Mouse (Mus musculus) hindbrain, postnatal 0 days (tissue): Measurements from ENCODE around the gene Gm47996. TPM values are rescaled to one million over a fixed set of nuclear protein-coding genes. Genes with fewer than 3 reads are reported as not detected.
"Not testable (repeated sequence)": the region's sequence is repeated elsewhere in the genome, so short reads cannot be mapped to it uniquely, and the experiment has no call there.

ENCODE experiments used
- ATAC-seq: fragments of 200-750 bp; cut with Nextera tagmentation; 2 replicates; pipeline ENCODE4 v1.8.0; 2017; ENCODE audit warnings: mild to moderate bottlenecking, moderate TSS enrichment, moderate library complexity
- DNase-seq: peaks from one replicate; pipeline ENCODE4 v3.0.0-alpha.2; 2015; ENCODE audit warnings: low spot score
- H3K27ac ChIP-seq: fragments of 300-500 bp; sonication (generic); 2 replicates; pipeline ENCODE4 v1.5.1; 2014; ENCODE audit warnings: mild to moderate bottlenecking
- H3K27me3 ChIP-seq: fragments of 300-500 bp; sonication (generic); 2 replicates; pipeline ENCODE4 v1.6.1; 2014; ENCODE audit warnings: low read length, mixed read lengths; ENCODE audit not compliant: insufficient read depth
- H3K36me3 ChIP-seq: fragments of 300-500 bp; sonication (generic); 2 replicates; pipeline ENCODE4 v1.6.1; 2014; ENCODE audit warnings: low read length, mixed read lengths; ENCODE audit not compliant: insufficient read depth
- H3K4me1 ChIP-seq: fragments of 300-500 bp; sonication (generic); 2 replicates; pipeline ENCODE4 v1.6.1; 2014; ENCODE audit warnings: antibody characterized with exemption, low read length, mixed read lengths; ENCODE audit not compliant: insufficient read depth
- H3K4me2 ChIP-seq: fragments of 300-500 bp; sonication (generic); 2 replicates; pipeline ENCODE4 v1.6.1; 2014; ENCODE audit warnings: low read depth, mild to moderate bottlenecking, low read length, moderate library complexity, mixed read lengths
- H3K4me3 ChIP-seq: fragments of 300-500 bp; sonication (generic); 2 replicates; pipeline ENCODE4 v1.5.1; 2014; ENCODE audit warnings: low read length
- H3K9ac ChIP-seq: fragments of 300-500 bp; sonication (generic); replicated peaks from 2 replicates; pipeline ENCODE4 v1.6.1; 2014; ENCODE audit warnings: mild to moderate bottlenecking, low read length, moderate library complexity, mixed read lengths
- H3K9me3 ChIP-seq: fragments of 300-500 bp; sonication (generic); 2 replicates; pipeline ENCODE4 v1.6.1; 2016; ENCODE audit warnings: low read length, mixed read lengths
- CTCF ChIP-seq: IDR thresholded peaks from 2 replicates; pipeline ENCODE4 v1.5.1; 2016; ENCODE audit warnings: antibody characterized with exemption, control low read depth, low read depth
- WGBS: fragments of 180-500 bp; shearing (Covaris S2); extraction: QIAGEN DNeasy Blood & Tissue Kit; methylation state at CpG from one replicate; pipeline ENCODE4 v1.1.7; 2014; 5-methylcytosine and 5-hydroxymethylcytosine counted together
- polyA plus RNA-seq: library from polyadenylated mRNA; unstranded; fragments of >200 nt; fragmentation: Nextera tagmentation; extraction: Ambion mirVana; gene quantifications from 2 replicates; pipeline ENCODE4 v1.2.1, GENCODE M21; 2015
- total RNA-seq: library from RNA; depleted of rRNA; stranded (reverse); fragments of >200 nt; gene quantifications from 2 replicates; pipeline ENCODE4 v1.2.3, GENCODE M21; 2014; rRNA removed

Gm47996 gene
- total RNA-seq (not detected in 2 replicates), polyA plus RNA-seq (not detected in 2 replicates)

GRCm38 (mm10) chr1:151209824-151210355 lies at the start of gene Gm47996:
Gene Gm47996, plus strand, starts transcription at chr1:151210131.
- DNase-seq, H3K9me3 ChIP-seq, H3K27me3 ChIP-seq, ATAC-seq, H3K4me3 ChIP-seq, H3K4me1 ChIP-seq, H3K27ac ChIP-seq, H3K4me2 ChIP-seq, H3K9ac ChIP-seq, H3K36me3 ChIP-seq: not testable (repeated sequence)
- 94% methylated on average over 4 of the region's 8 CpGs for WGBS

- H3K9me3 ChIP-seq: no peaks in the 10 kb centered on the region
Observed at GRCm38 (mm10) chr1:151166031-151166430, 43.9 kb upstream of the Gm47996 start.

GRCm38 (mm10) chr1:151167297-151168047 lies 42.5 kb upstream of the Gm47996 start:
- H3K9ac ChIP-seq: no peak overlapping the region
- H3K36me3 ChIP-seq: no peaks in the 10 kb centered on the region
- no peak overlapping the region for H3K4me3 ChIP-seq
- DNase-seq: peak; percentile 55
- WGBS: 21% methylated on average over 12 of the region's 12 CpGs
- no peak for TF ChIP-seq CTCF
- no peaks in the 10 kb centered on the region for H3K27me3 ChIP-seq
- peak; percentile 84 for ATAC-seq
- H3K9me3 ChIP-seq: no peaks in the 10 kb centered on the region
- no peak overlapping the region for H3K4me2 ChIP-seq
- peak overlapping the region; percentile 20; the same call in 1 of the 2 replicates for H3K27ac ChIP-seq
- H3K4me1 ChIP-seq: no peaks in the 10 kb centered on the region

More at GRCm38 (mm10) chr1:151166031-151166430, 43.9 kb upstream of the Gm47996 start:
- Histone ChIP-seq H3K9ac (no peak overlapping the region), H3K27me3 (no peaks in the 10 kb centered on the region), H3K27ac (no peak overlapping the region), H3K4me1 (no peaks in the 10 kb centered on the region), H3K4me2 (no peak overlapping the region), H3K36me3 (no peaks in the 10 kb centered on the region), H3K4me3 (no peak overlapping the region)
- no peak for ATAC-seq
- TF ChIP-seq CTCF: no peak
- 49% methylated on average over 8 of the region's 8 CpGs for WGBS
- DNase-seq: no peak

GRCm38 (mm10) chr1:151168637-151169036 lies 41.3 kb upstream of the Gm47996 start:
- Histone ChIP-seq H3K9ac (no peak overlapping the region), H3K36me3 (no peaks in the 10 kb centered on the region), H3K4me2 (no peak overlapping the region), H3K4me1 (no peaks in the 10 kb centered on the region), H3K9me3 (no peaks in the 10 kb centered on the region), H3K27ac (no peak overlapping the region), H3K4me3 (no peak overlapping the region), H3K27me3 (no peaks in the 10 kb centered on the region)
- no peak for TF ChIP-seq CTCF
- no peak for DNase-seq
- 76% methylated on average over 3 of the region's 3 CpGs for WGBS
- ATAC-seq: no peak

GRCm38 (mm10) chr1:151171572-151172461 lies 38.1 kb upstream of the Gm47996 start:
- H3K36me3 ChIP-seq: no peaks in the 10 kb centered on the region
- H3K9ac ChIP-seq: no peak overlapping the region
- no peak overlapping the region for H3K4me3 ChIP-seq
- ATAC-seq (no peak), DNase-seq (no peak)
- no peak for TF ChIP-seq CTCF
- no peaks in the 10 kb centered on the region for H3K27me3 ChIP-seq
- no peak overlapping the region for H3K4me2 ChIP-seq
- H3K9me3 ChIP-seq: no peaks in the 10 kb centered on the region
- H3K4me1 ChIP-seq: no peaks in the 10 kb centered on the region
- H3K27ac ChIP-seq: no peak overlapping the region
- 63% methylated on average over 2 of the region's 2 CpGs for WGBS

DNA sequence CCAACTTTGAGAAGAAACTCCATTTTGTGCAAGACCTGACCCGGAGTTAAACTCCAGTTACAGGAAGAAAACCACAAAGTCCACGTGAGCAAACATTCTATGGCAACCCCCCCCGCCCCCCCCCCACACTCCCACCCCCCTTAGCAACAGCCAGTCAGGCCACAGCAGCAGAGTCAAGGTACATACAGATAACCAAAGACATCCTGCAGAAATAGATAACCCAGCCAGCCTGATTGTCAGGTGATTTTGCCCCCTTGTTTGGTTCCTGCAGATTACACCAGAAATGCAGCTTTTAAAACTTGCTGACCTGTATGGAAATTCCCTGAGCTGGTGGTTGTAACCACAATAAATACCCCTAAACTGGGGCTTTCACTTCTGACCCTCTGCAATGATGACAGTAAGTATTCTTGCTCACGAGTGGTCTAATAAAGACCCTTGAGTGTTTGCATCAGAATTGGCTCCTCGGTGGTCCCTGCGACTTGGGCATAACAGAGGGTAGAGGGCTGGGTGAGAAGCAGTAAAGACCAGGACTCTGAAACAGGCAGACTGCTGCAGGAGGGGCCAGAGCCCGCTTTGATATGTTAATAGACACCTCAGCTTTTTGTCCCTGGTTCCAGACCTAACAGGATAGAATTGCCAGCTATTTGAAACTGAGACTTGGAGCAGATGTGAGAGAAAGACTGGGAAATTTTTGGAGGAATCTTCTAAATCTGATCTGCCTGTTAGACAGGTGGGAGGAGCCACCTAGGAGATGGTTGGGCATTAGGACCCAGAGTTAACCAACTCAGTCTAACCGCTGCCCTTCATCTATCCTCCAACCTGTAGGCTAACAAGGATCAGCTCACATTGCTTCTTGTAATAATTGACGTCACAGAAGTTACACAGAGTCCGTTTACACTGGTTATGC lies 32.6 kb upstream of the Gm47996 start:
- Histone ChIP-seq H3K27me3 (no peaks in the 10 kb centered on the region), H3K9me3 (no peaks in the 10 kb centered on the region), H3K4me2 (peak overlapping the region; percentile 48), H3K4me1 (no peaks in the 10 kb centered on the region), H3K4me3 (peak overlapping the region; percentile 24), H3K27ac (no peak overlapping the region), H3K36me3 (no peaks in the 10 kb centered on the region), H3K9ac (no peak overlapping the region)
- 11% methylated on average over 10 of the region's 10 CpGs for WGBS
- DNase-seq (peak; percentile 31), ATAC-seq (peak; percentile 92)
- TF ChIP-seq CTCF: no peak
